Mouse (Mus musculus): ENCODE measurements at regions not wholly inside any gene's neighbourhood (a gene's known extent, or its start where the extent isn't known, plus 50 kb on each side); places are given as distances from the start of the nearest gene placed in this dataset.

DNA sequence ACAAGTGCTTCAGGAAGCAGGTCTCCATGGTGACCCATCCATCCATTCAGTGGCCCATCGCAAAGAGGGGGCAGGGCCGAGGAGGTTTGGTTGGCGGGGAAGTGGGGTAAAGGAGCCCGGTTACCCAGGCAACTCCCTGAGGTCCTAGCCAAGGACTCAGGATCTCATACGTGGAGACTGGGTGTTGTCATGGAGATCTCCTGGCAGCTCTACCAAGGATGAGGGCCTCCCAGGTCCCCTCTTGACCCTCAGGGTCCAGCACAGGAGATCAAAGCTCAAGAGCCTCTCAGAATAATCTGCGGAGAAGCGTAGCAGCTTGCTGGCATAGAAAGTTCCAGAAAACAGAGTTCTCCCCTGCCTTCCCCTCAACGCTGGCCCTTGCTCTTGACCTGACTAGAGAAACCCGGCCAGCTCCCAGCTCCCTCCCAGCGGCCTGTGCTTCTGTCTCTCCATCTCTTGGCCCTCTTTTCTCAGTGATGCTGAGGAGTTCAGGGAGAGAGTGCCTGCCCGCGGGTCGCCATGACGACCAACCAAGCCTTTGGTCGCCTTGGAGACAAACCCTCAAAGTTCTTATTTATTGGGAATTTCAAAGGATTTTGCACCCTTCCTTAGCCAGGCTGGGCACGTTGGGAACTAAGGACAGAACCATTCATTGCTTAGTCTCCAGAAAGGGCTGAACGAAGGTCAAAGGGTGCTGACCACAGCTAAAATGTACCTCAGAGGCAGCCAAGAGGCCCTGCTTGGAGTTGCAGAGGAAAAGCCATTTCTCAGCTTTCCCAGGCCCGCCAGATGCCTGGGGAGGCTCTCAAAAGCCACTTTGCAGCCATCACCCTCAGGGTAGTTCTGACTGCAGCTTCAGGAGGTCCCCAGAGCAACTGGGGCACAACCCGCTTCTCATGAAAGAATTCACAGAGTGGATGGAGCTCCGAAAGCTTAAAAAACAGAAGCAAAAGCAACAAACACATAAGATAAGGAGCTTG is 60.0 kb downstream of the Ubiad1 start:
- intact Hi-C loops (cut with DNase I) = no loop called here
- Histone ChIP-seq H3K27me3 (ENCODE audit: control insufficient read depth, insufficient read depth, low read length) (no peaks in the 10 kb centered on the region), H3K27ac (no peak overlapping the region), H3K4me1 (ENCODE audit: control insufficient read depth, insufficient read depth, low read length) (no peaks in the 10 kb centered on the region), H3K36me3 (ENCODE audit: control insufficient read depth, insufficient read depth, low read length) (no peaks in the 10 kb centered on the region), H3K79me2 (replicated peaks; ENCODE audit: control insufficient read depth, insufficient read depth, low read length) (no peaks in the 10 kb centered on the region), H3K9ac (ENCODE audit: low read depth, low read length) (no peak overlapping the region), H3K4me3 (no peak overlapping the region)
- no peak for DNase-seq
- 47% methylated on average over 20 of the region's 20 CpGs for WGBS
- TF ChIP-seq EP300 (IDR thresholded peaks at IDR 0.05; ENCODE audit: insufficient read depth, low read depth, low read length) (no peak), POLR2A (IDR thresholded peaks at IDR 0.05; ENCODE audit: insufficient read depth, low read depth, low read length) (no peak), CTCF (IDR thresholded peaks at IDR 0.05) (no peak)

GRCm38 (mm10) chr4:148380562-148380961 is 64.0 kb downstream of the Ubiad1 start:
- WGBS = 87% methylated on average over 6 of the region's 6 CpGs
- TF ChIP-seq EP300 (IDR thresholded peaks at IDR 0.05; ENCODE audit: insufficient read depth, low read depth, low read length) (no peak), POLR2A (IDR thresholded peaks at IDR 0.05; ENCODE audit: insufficient read depth, low read depth, low read length) (no peak), CTCF (IDR thresholded peaks at IDR 0.05) (peak; percentile 25; the same call in 1 of the 2 replicates)
- intact Hi-C loops (cut with DNase I) = no loop called here

GRCm38 (mm10) chr4:148378491-148378890 is 66.1 kb downstream of the Ubiad1 start:
- 71% methylated on average over 11 of the region's 11 CpGs for WGBS
- H3K27ac ChIP-seq = no peak overlapping the region
- no peak overlapping the region for H3K9ac ChIP-seq (ENCODE audit: low read depth, low read length)
- H3K27me3 ChIP-seq (ENCODE audit: control insufficient read depth, insufficient read depth, low read length) = no peaks in the 10 kb centered on the region
- peaks cover 4% of the 10 kb centered on the region; the same call in 1 of the 2 replicates for H3K4me1 ChIP-seq (ENCODE audit: control insufficient read depth, insufficient read depth, low read length)
- DNase-seq = no peak
- no peaks in the 10 kb centered on the region for H3K36me3 ChIP-seq (ENCODE audit: control insufficient read depth, insufficient read depth, low read length)
- H3K4me3 ChIP-seq = no peak overlapping the region
- TF ChIP-seq EP300 (IDR thresholded peaks at IDR 0.05; ENCODE audit: insufficient read depth, low read depth, low read length) (no peak), CTCF (IDR thresholded peaks at IDR 0.05) (no peak), POLR2A (IDR thresholded peaks at IDR 0.05; ENCODE audit: insufficient read depth, low read depth, low read length) (no peak)
- intact Hi-C loops (cut with DNase I) = no loop called here
- H3K79me2 ChIP-seq (replicated peaks; ENCODE audit: control insufficient read depth, insufficient read depth, low read length) = no peaks in the 10 kb centered on the region

More at GRCm38 (mm10) chr4:148380562-148380961, 64.0 kb downstream of the Ubiad1 start:
- no peak for DNase-seq
- Histone ChIP-seq H3K9ac (ENCODE audit: low read depth, low read length) (no peak overlapping the region), H3K27ac (no peak overlapping the region), H3K36me3 (ENCODE audit: control insufficient read depth, insufficient read depth, low read length) (no peaks in the 10 kb centered on the region), H3K4me1 (ENCODE audit: control insufficient read depth, insufficient read depth, low read length) (peaks cover 4% of the 10 kb centered on the region; the same call in 1 of the 2 replicates), H3K27me3 (ENCODE audit: control insufficient read depth, insufficient read depth, low read length) (no peaks in the 10 kb centered on the region), H3K79me2 (replicated peaks; ENCODE audit: control insufficient read depth, insufficient read depth, low read length) (no peaks in the 10 kb centered on the region), H3K4me3 (no peak overlapping the region)

DNA sequence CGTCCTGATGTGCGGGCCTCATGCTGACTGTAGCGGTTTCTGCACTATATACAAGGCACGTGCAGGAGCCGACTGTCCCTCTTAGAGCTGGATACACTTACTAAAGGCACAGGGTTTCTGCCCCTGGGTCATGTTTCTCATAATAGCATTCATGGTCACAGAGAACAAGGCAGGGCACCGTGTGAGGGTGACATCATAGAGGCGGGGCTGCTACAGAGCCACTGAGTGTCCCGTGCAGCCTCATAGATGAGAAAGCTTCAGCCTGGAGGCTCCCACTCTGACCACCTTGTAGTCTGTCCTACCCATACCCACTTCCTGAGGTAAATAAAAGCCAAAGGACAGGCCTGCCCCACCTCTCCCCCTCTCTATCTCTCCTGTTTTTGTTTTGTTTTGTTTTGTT is 67.2 kb downstream of the Ubiad1 start:
- DNase-seq = peak in 1 of 2 experiments; percentile 32
- intact Hi-C loops (cut with DNase I) = no loop called here

DNA sequence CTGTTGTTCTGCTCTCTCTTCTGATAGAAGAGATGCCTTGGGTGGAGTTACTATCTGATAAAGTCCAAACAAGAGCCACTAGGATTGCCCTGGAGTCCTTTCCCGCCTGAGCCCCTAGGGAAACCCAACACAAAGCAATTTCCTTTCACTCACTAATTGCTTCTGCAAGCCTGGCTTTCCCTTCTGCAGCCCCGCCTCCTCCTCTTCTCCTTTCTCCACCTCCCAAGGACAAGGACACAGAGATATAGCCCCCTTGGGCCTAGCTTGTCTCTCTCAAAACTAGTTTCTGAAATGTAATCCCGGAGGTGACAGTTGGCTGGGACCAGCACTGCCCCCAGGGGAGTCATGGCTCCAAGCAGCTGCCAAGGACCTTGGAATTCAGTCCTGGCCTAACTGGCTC is 68.1 kb downstream of the Ubiad1 start:
- 34% methylated on average over 3 of the region's 3 CpGs for WGBS
- intact Hi-C loops (cut with DNase I) = no loop called here
- DNase-seq = peak; percentile 27 to 48

More for the DNA sequence above, 67.2 kb downstream of the Ubiad1 start:
- H3K27ac ChIP-seq = no peak overlapping the region
- no peak for TF ChIP-seq EP300 (IDR thresholded peaks at IDR 0.05; ENCODE audit: insufficient read depth, low read depth, low read length)
- no peak for TF ChIP-seq POLR2A (IDR thresholded peaks at IDR 0.05; ENCODE audit: insufficient read depth, low read depth, low read length)
- no peak for TF ChIP-seq CTCF (IDR thresholded peaks at IDR 0.05)
- H3K36me3 ChIP-seq (ENCODE audit: control insufficient read depth, insufficient read depth, low read length) = no peaks in the 10 kb centered on the region
- H3K27me3 ChIP-seq (ENCODE audit: control insufficient read depth, insufficient read depth, low read length) = no peaks in the 10 kb centered on the region
- peaks cover 4% of the 10 kb centered on the region; the same call in 1 of the 2 replicates for H3K4me1 ChIP-seq (ENCODE audit: control insufficient read depth, insufficient read depth, low read length)
- WGBS = 44% methylated on average over 8 of the region's 8 CpGs
- no peak overlapping the region for H3K9ac ChIP-seq (ENCODE audit: low read depth, low read length)
- no peaks in the 10 kb centered on the region for H3K79me2 ChIP-seq (replicated peaks; ENCODE audit: control insufficient read depth, insufficient read depth, low read length)
- H3K4me3 ChIP-seq = no peak overlapping the region

GRCm38 (mm10) chr4:148371489-148371888 is 73.1 kb downstream of the Ubiad1 start:
- no peak overlapping the region for H3K27ac ChIP-seq
- H3K9ac ChIP-seq (ENCODE audit: low read depth, low read length) = no peak overlapping the region
- intact Hi-C loops (cut with DNase I) = no loop called here
- 92% methylated on average over 7 of the region's 7 CpGs for WGBS
- peaks cover 2% of the 10 kb centered on the region; the same call in 1 of the 2 replicates for H3K4me1 ChIP-seq (ENCODE audit: control insufficient read depth, insufficient read depth, low read length)
- H3K36me3 ChIP-seq (ENCODE audit: control insufficient read depth, insufficient read depth, low read length) = no peaks in the 10 kb centered on the region
- H3K27me3 ChIP-seq (ENCODE audit: control insufficient read depth, insufficient read depth, low read length) = no peaks in the 10 kb centered on the region
- no peak for DNase-seq
- H3K79me2 ChIP-seq (replicated peaks; ENCODE audit: control insufficient read depth, insufficient read depth, low read length) = no peaks in the 10 kb centered on the region
- TF ChIP-seq POLR2A (IDR thresholded peaks at IDR 0.05; ENCODE audit: insufficient read depth, low read depth, low read length) = no peak
- no peak for TF ChIP-seq EP300 (IDR thresholded peaks at IDR 0.05; ENCODE audit: insufficient read depth, low read depth, low read length)
- TF ChIP-seq CTCF (IDR thresholded peaks at IDR 0.05) = no peak
- H3K4me3 ChIP-seq = no peak overlapping the region

More for the DNA sequence above, 68.1 kb downstream of the Ubiad1 start:
- 0 out of 2 replicates have a peak, but pooled peaks have one; percentile 29 for TF ChIP-seq EP300 (IDR thresholded peaks at IDR 0.05; ENCODE audit: insufficient read depth, low read depth, low read length)
- TF ChIP-seq POLR2A (IDR thresholded peaks at IDR 0.05; ENCODE audit: insufficient read depth, low read depth, low read length) = no peak
- TF ChIP-seq CTCF (IDR thresholded peaks at IDR 0.05) = peak; percentile 55
- Histone ChIP-seq H3K36me3 (ENCODE audit: control insufficient read depth, insufficient read depth, low read length) (no peaks in the 10 kb centered on the region), H3K9ac (ENCODE audit: low read depth, low read length) (no peak overlapping the region), H3K27ac (no peak overlapping the region), H3K4me3 (no peak overlapping the region), H3K27me3 (ENCODE audit: control insufficient read depth, insufficient read depth, low read length) (no peaks in the 10 kb centered on the region), H3K4me1 (ENCODE audit: control insufficient read depth, insufficient read depth, low read length) (peaks cover 4% of the 10 kb centered on the region; the same call in 1 of the 2 replicates), H3K79me2 (replicated peaks; ENCODE audit: control insufficient read depth, insufficient read depth, low read length) (no peaks in the 10 kb centered on the region)
